Mouse (Mus musculus) leukemia stem cell, adult 10-12 weeks (primary cell): ENCODE data around the gene Polr1d. TPM values are rescaled to one million over a fixed set of nuclear protein-coding genes. Genes with fewer than 3 reads are reported as not detected.

Source experiments
- polyA plus RNA-seq: library from polyadenylated mRNA; stranded (reverse); fragments of >175 nt; gene quantifications from 2 replicates; pipeline ENCODE4 v1.2.3, GENCODE M21; 2012; ENCODE audit warnings: low replicate concordance

The Polr1d gene
- 39.6 and 57.2 TPM in 2 replicates for polyA plus RNA-seq

GRCm38 (mm10) chr5:147076799-147077165 is at the start of gene Polr1d:
TSS of gene Polr1d (plus strand) at chr5:147077050.

GRCm38 (mm10) chr5:147076026-147076798 is 638 bp upstream of the Polr1d start, which contains the start of gene Lnx2:
TSS of gene Lnx2 (minus strand) at chr5:147076586.

Other genes starting within 250 kb of the Polr1d start
- 19.7 and 36.0 TPM in 2 replicates for gene Rpl21, start 244.2 kb upstream of the Polr1d start, polyA plus RNA-seq
- gene Rasl11a, start 232.0 kb upstream of the Polr1d start, polyA plus RNA-seq: 1.0 and 1.8 TPM in 2 replicates
- 102 and 124 TPM in 2 replicates for gene Gtf3a, start 128.4 kb upstream of the Polr1d start, polyA plus RNA-seq
- gene Mtif3, start 113.2 kb upstream of the Polr1d start, polyA plus RNA-seq: 1.1 and 7.1 TPM in 2 replicates
- 10.8 and 21.0 TPM in 2 replicates for gene Lnx2, start 464 bp upstream of the Polr1d start, polyA plus RNA-seq
- gene Gsx1, start 111.6 kb downstream of the Polr1d start, polyA plus RNA-seq: not detected in 2 replicates
- 2.7 and 3.4 TPM in 2 replicates for gene Pdx1, start 192.9 kb downstream of the Polr1d start, polyA plus RNA-seq
- gene Cdx2, start 230.2 kb downstream of the Polr1d start, polyA plus RNA-seq: 0.12 and 0.15 TPM in 2 replicates
- gene Urad, start 245.4 kb downstream of the Polr1d start, polyA plus RNA-seq: not detected in 2 replicates